Mouse (Mus musculus) right cerebral cortex, adult 2 months (tissue): ENCODE measurements at regions not wholly inside any gene's neighbourhood (a gene's known extent, or its start where the extent isn't known, plus 50 kb on each side); places are given as distances from the start of the nearest gene placed in this dataset.

Source experiments
- DNase-seq, 2 experiments: peaks; one replicate each; pipeline ENCODE4 v3.0.0; 2021 to 2022; ENCODE audit warnings: low spot score in 2 of 2

- no peak for DNase-seq
Measured at GRCm38 (mm10) chr16:24216828-24217227, 176.5 kb upstream of the Lpp start.

GRCm38 (mm10) chr16:24215353-24215752, 178.0 kb upstream of the Lpp start:
- no peak for DNase-seq

- DNase-seq: no peak
Measured at GRCm38 (mm10) chr16:24213577-24213976, 179.7 kb upstream of the Lpp start.

GRCm38 (mm10) chr16:24212702-24213101, 180.6 kb upstream of the Lpp start:
- no peak for DNase-seq

GRCm38 (mm10) chr16:24211588-24211987, 181.7 kb upstream of the Lpp start:
- DNase-seq: no peak

GRCm38 (mm10) chr16:24208876-24209275, 184.4 kb upstream of the Lpp start:
- no peak for DNase-seq

GRCm38 (mm10) chr16:24208118-24208517, 185.2 kb upstream of the Lpp start:
- no peak for DNase-seq

- DNase-seq: no peak
Measured at GRCm38 (mm10) chr16:24207056-24207455, 186.3 kb upstream of the Lpp start.

GRCm38 (mm10) chr16:24206461-24206861, 186.8 kb upstream of the Lpp start:
- DNase-seq: no peak

- no peak for DNase-seq
Measured at GRCm38 (mm10) chr16:24205594-24205993, 187.7 kb upstream of the Lpp start.

GRCm38 (mm10) chr16:24204064-24204730, 189.1 kb upstream of the Lpp start:
- DNase-seq: no peak

GRCm38 (mm10) chr16:24202653-24203052, 190.7 kb upstream of the Lpp start:
- DNase-seq: no peak

GRCm38 (mm10) chr16:24201455-24201854, 191.9 kb upstream of the Lpp start:
- DNase-seq: no peak

GRCm38 (mm10) chr16:24200200-24200599, 193.1 kb upstream of the Lpp start:
- DNase-seq: no peak

- no peak for DNase-seq
Measured at GRCm38 (mm10) chr16:24199408-24200167, 193.7 kb upstream of the Lpp start.

- no peak for DNase-seq
Measured at GRCm38 (mm10) chr16:24198291-24198690, 195.0 kb upstream of the Lpp start.

GRCm38 (mm10) chr16:24197618-24198017, 195.7 kb upstream of the Lpp start:
- no peak for DNase-seq

GRCm38 (mm10) chr16:24193945-24194344, 199.4 kb upstream of the Lpp start:
- no peak for DNase-seq

- no peak for DNase-seq
Measured at GRCm38 (mm10) chr16:24193251-24193873, 199.9 kb upstream of the Lpp start.

GRCm38 (mm10) chr16:24192013-24192412, 201.3 kb upstream of the Lpp start:
- no peak for DNase-seq

- DNase-seq: no peak
Measured at GRCm38 (mm10) chr16:24187131-24187530, 198.5 kb upstream of the Bcl6 start.

GRCm38 (mm10) chr16:24185989-24186388, 197.3 kb upstream of the Bcl6 start:
- DNase-seq: no peak

GRCm38 (mm10) chr16:24184846-24185245, 196.2 kb upstream of the Bcl6 start:
- no peak for DNase-seq
